Mouse (Mus musculus) heart, postnatal 0 days (tissue): ENCODE results near the gene Flvcr2. TPM values are rescaled to one million over a fixed set of nuclear protein-coding genes. Genes with fewer than 3 reads are reported as not detected.

Source experiments
- ATAC-seq: fragments of 200-750 bp; cut with Nextera tagmentation; 2 replicates; pipeline ENCODE4 v1.8.0; 2017; ENCODE audit warnings: low read depth, moderate number of reproducible peaks, moderate library complexity; ENCODE audit not compliant: insufficient read depth
- DNase-seq: peaks from one replicate; pipeline ENCODE4 v3.0.0-alpha.2; 2016; ENCODE audit warnings: low spot score
- H3K27ac ChIP-seq: fragments of 300-500 bp; sonication (generic); 2 replicates; pipeline ENCODE4 v1.5.1; 2014; ENCODE audit warnings: low read depth, mild to moderate bottlenecking
- H3K27me3 ChIP-seq: fragments of 300-500 bp; sonication (generic); 2 replicates; pipeline ENCODE4 v1.6.1; 2014; ENCODE audit warnings: low read length, mixed read lengths; ENCODE audit not compliant: control insufficient read depth, insufficient read depth
- H3K36me3 ChIP-seq: fragments of 300-500 bp; sonication (generic); replicated peaks from 2 replicates; pipeline ENCODE4 v1.6.1; 2014; ENCODE audit warnings: low read length, mixed read lengths; ENCODE audit not compliant: control insufficient read depth, insufficient read depth
- H3K4me1 ChIP-seq: fragments of 300-500 bp; sonication (generic); 2 replicates; pipeline ENCODE4 v1.6.1; 2014; ENCODE audit warnings: antibody characterized with exemption; ENCODE audit not compliant: control insufficient read depth, insufficient read depth
- H3K4me2 ChIP-seq: fragments of 300-500 bp; sonication (generic); 2 replicates; pipeline ENCODE4 v1.6.1; 2014; ENCODE audit warnings: low read depth, mild to moderate bottlenecking, low read length, moderate library complexity
- H3K4me3 ChIP-seq: fragments of 300-500 bp; sonication (generic); 2 replicates; pipeline ENCODE4 v1.5.1; 2014; ENCODE audit warnings: low read depth, low read length
- H3K9ac ChIP-seq: fragments of 300-500 bp; sonication (generic); replicated peaks from 2 replicates; pipeline ENCODE4 v1.6.1; 2014; ENCODE audit warnings: low read depth, low read length, mixed read lengths
- H3K9me3 ChIP-seq: fragments of 300-500 bp; sonication (generic); replicated peaks from 2 replicates; pipeline ENCODE4 v1.6.1; 2016; ENCODE audit warnings: low read length; ENCODE audit not compliant: control insufficient read depth
- CTCF ChIP-seq: IDR thresholded peaks from 2 replicates; pipeline ENCODE4 v1.5.1; 2016; ENCODE audit warnings: antibody characterized with exemption, control low read depth, low read depth
- EP300 ChIP-seq: IDR thresholded peaks from 2 replicates; pipeline ENCODE4 v1.6.1; 2016; ENCODE audit warnings: antibody characterized with exemption, low read depth
- WGBS: fragments of 180-500 bp; shearing (Covaris S2); extraction: QIAGEN DNeasy Blood & Tissue Kit; methylation state at CpG from one replicate; pipeline ENCODE4 v1.1.7; 2014; 5-methylcytosine and 5-hydroxymethylcytosine counted together
- polyA plus RNA-seq: library from polyadenylated mRNA; unstranded; fragments of >200 nt; fragmentation: Nextera tagmentation; extraction: Ambion mirVana; gene quantifications from 2 replicates; pipeline ENCODE4 v1.2.1, GENCODE M21; 2015
- total RNA-seq: library from RNA; depleted of rRNA; stranded (reverse); fragments of >200 nt; gene quantifications from 2 replicates; pipeline ENCODE4 v1.2.3, GENCODE M21; 2014; ENCODE audit warnings: low replicate concordance

Flvcr2 gene
- total and polyA plus RNA-seq, 2 experiments from 2014 or later: 7.3 to 28.2 TPM

GRCm38 (mm10) chr12:85707391-85707790, 38.9 kb upstream of the Flvcr2 start:
- no peak overlapping the region for H3K4me3 ChIP-seq
- H3K27me3 ChIP-seq: no peaks in the 10 kb centered on the region
- TF ChIP-seq CTCF (no peak), EP300 (no peak)
- no peak overlapping the region for H3K27ac ChIP-seq
- no peaks in the 10 kb centered on the region for H3K36me3 ChIP-seq
- H3K4me1 ChIP-seq: no peaks in the 10 kb centered on the region; the same call in none of the 2 replicates
- H3K9me3 ChIP-seq: no peaks in the 10 kb centered on the region
- H3K9ac ChIP-seq: no peak overlapping the region
- H3K4me2 ChIP-seq: no peak overlapping the region
- ATAC-seq: no peak
- no peak for DNase-seq
- WGBS: 88% methylated on average over 11 of the region's 11 CpGs

- no peak overlapping the region for H3K4me2 ChIP-seq
- TF ChIP-seq CTCF: no peak
- TF ChIP-seq EP300: no peak
- no peak for DNase-seq
- no peaks in the 10 kb centered on the region for H3K9me3 ChIP-seq
- no peaks in the 10 kb centered on the region; the same call in none of the 2 replicates for H3K4me1 ChIP-seq
- no peak for ATAC-seq
- no peaks in the 10 kb centered on the region for H3K36me3 ChIP-seq
- no peak overlapping the region for H3K9ac ChIP-seq
- no peaks in the 10 kb centered on the region for H3K27me3 ChIP-seq
- no peak overlapping the region for H3K4me3 ChIP-seq
- WGBS: 83% methylated on average over 12 of the region's 12 CpGs
- no peak overlapping the region for H3K27ac ChIP-seq
These were observed 37.8 kb upstream of the Flvcr2 start for GRCm38 (mm10) chr12:85708556-85708955.

GRCm38 (mm10) chr12:85710695-85711094, 35.6 kb upstream of the Flvcr2 start:
- Histone ChIP-seq H3K4me1 (no peaks in the 10 kb centered on the region), H3K36me3 (no peaks in the 10 kb centered on the region), H3K27ac (no peak overlapping the region), H3K9ac (no peak overlapping the region), H3K9me3 (no peaks in the 10 kb centered on the region), H3K4me3 (no peak overlapping the region), H3K27me3 (no peaks in the 10 kb centered on the region), H3K4me2 (no peak overlapping the region)
- DNase-seq (no peak), ATAC-seq (no peak)
- WGBS: 72% methylated on average over 7 of the region's 7 CpGs
- no peak for TF ChIP-seq CTCF
- no peak for TF ChIP-seq EP300

- no peak for DNase-seq
- WGBS: 76% methylated on average over 2 of the region's 2 CpGs
- no peak overlapping the region for H3K9ac ChIP-seq
- H3K4me3 ChIP-seq: no peak overlapping the region
- H3K27me3 ChIP-seq: no peaks in the 10 kb centered on the region
- no peaks in the 10 kb centered on the region for H3K36me3 ChIP-seq
- H3K4me2 ChIP-seq: no peak overlapping the region
- H3K9me3 ChIP-seq: no peaks in the 10 kb centered on the region
- no peak for TF ChIP-seq EP300
- no peak for TF ChIP-seq CTCF
- H3K27ac ChIP-seq: no peak overlapping the region
- H3K4me1 ChIP-seq: no peaks in the 10 kb centered on the region
- ATAC-seq: no peak
These were observed 33.8 kb upstream of the Flvcr2 start for GRCm38 (mm10) chr12:85712587-85712986.

GRCm38 (mm10) chr12:85714126-85714525, 32.2 kb upstream of the Flvcr2 start:
- Histone ChIP-seq H3K9ac (no peak overlapping the region), H3K36me3 (no peaks in the 10 kb centered on the region), H3K4me1 (no peaks in the 10 kb centered on the region), H3K4me3 (no peak overlapping the region), H3K27ac (no peak overlapping the region), H3K4me2 (no peak overlapping the region), H3K9me3 (no peaks in the 10 kb centered on the region), H3K27me3 (no peaks in the 10 kb centered on the region)
- no peak for DNase-seq
- TF ChIP-seq EP300 (no peak), CTCF (no peak)
- WGBS: 92% methylated on average over 5 of the region's 5 CpGs
- no peak for ATAC-seq

DNA sequence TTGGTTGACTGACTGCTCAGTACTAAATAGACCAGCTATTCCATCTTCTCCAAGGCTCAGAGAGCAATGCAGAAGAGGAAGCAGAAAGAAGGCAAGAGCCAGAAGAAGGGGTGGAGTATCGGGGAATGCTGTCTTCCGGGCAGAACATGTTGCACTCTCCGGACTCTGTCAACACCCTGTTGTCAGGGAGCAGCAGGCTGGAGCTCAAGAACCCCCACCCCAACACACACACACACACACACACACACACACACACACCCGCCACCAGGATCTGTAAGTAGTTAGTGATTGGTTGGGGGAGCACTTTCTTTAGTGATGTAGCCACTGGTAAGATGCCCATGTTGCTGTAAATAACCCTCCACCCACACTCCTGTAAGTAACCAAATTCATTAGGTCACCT, 21.0 kb upstream of the Flvcr2 start:
- Histone ChIP-seq H3K27ac (no peak overlapping the region), H3K4me1 (no peaks in the 10 kb centered on the region), H3K36me3 (no peaks in the 10 kb centered on the region), H3K9ac (no peak overlapping the region), H3K4me2 (no peak overlapping the region), H3K4me3 (no peak overlapping the region), H3K27me3 (no peaks in the 10 kb centered on the region), H3K9me3 (no peaks in the 10 kb centered on the region)
- DNase-seq: no peak
- ATAC-seq: no peak
- no peak for TF ChIP-seq CTCF
- TF ChIP-seq EP300: no peak
- WGBS: 27% methylated on average over 4 of the region's 4 CpGs
